Mouse (Mus musculus): ENCODE measurements at regions not wholly inside any gene's neighbourhood (a gene's known extent, or its start where the extent isn't known, plus 50 kb on each side); places are given as distances from the start of the nearest gene placed in this dataset.

GRCm38 (mm10) chr4:149844971-149845370 is 70.9 kb upstream of the Slc25a33 start:
- no peak for DNase-seq (ENCODE audit: low spot score in 2 of 2)

- no peak for DNase-seq (ENCODE audit: low spot score in 2 of 2)
Measured at GRCm38 (mm10) chr4:149843736-149844135, 69.7 kb upstream of the Slc25a33 start.

- no peak for DNase-seq (ENCODE audit: low spot score in 2 of 2)
Measured at GRCm38 (mm10) chr4:149842906-149843305, 68.8 kb upstream of the Slc25a33 start.

- no peak for DNase-seq (ENCODE audit: low spot score in 2 of 2)
Measured at GRCm38 (mm10) chr4:149841856-149842255, 67.8 kb upstream of the Slc25a33 start.

GRCm38 (mm10) chr4:149840511-149841292 is 66.6 kb upstream of the Slc25a33 start:
- peak; percentile 55 to 65 for DNase-seq (ENCODE audit: low spot score in 2 of 2)

- DNase-seq (ENCODE audit: low spot score in 2 of 2): no peak
Measured at GRCm38 (mm10) chr4:149838682-149839081, 64.6 kb upstream of the Slc25a33 start.

GRCm38 (mm10) chr4:149834646-149835156 is 60.6 kb upstream of the Slc25a33 start:
- no peak for DNase-seq (ENCODE audit: low spot score in 2 of 2)

- DNase-seq (ENCODE audit: low spot score in 2 of 2): no peak
Measured at GRCm38 (mm10) chr4:149832446-149833101, 58.5 kb upstream of the Slc25a33 start.

- no peak for DNase-seq (ENCODE audit: low spot score in 2 of 2)
Measured at GRCm38 (mm10) chr4:149830551-149831192, 56.6 kb upstream of the Slc25a33 start.

GRCm38 (mm10) chr4:149829964-149830363 is 55.9 kb upstream of the Slc25a33 start:
- no peak for DNase-seq (ENCODE audit: low spot score in 2 of 2)

- no peak for DNase-seq (ENCODE audit: low spot score in 2 of 2)
Measured at GRCm38 (mm10) chr4:149827784-149828183, 53.7 kb upstream of the Slc25a33 start.

Measured in frontal cortex, postnatal 14 days (tissue).